Mouse (Mus musculus) mouse trophoblast stem cell (cell line): ENCODE measurements around the gene Pabpc4l.
"Not testable (repeated sequence)": the region's sequence is repeated elsewhere in the genome, so short reads cannot be mapped to it uniquely, and the experiment has no call there.

Experiments used
- in situ Hi-C, 2 experiments: fragments of 300-500 bp; cut with MseI, MboI; formaldehyde crosslinking; loops; 2 replicates in 1 of 2; 3 replicates in 1 of 2; pipeline ENCODE4 v1.15.1; 2025

The Pabpc4l gene

GRCm38 (mm10) chr3:46447481-46448265 is at the start of gene Pabpc4l:
Gene Pabpc4l (minus strand): TSS chr3:46448219.
- in situ Hi-C loops, result no loop called here

DNA sequence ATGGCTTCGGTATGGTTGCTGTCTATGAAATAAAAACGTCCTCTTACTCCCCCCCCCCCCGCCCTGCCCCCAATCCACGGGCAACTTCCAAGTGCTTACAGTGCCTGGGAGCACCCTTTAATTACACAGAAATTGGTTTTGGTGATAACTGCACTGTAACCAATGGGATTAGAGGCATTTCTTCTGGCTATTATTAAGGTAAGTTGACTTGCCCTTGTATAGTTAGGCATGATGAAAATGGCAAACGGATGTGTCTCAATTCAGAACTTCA is 42.9 kb upstream of the Pabpc4l start:
- in situ Hi-C loops, result no loop called here

DNA sequence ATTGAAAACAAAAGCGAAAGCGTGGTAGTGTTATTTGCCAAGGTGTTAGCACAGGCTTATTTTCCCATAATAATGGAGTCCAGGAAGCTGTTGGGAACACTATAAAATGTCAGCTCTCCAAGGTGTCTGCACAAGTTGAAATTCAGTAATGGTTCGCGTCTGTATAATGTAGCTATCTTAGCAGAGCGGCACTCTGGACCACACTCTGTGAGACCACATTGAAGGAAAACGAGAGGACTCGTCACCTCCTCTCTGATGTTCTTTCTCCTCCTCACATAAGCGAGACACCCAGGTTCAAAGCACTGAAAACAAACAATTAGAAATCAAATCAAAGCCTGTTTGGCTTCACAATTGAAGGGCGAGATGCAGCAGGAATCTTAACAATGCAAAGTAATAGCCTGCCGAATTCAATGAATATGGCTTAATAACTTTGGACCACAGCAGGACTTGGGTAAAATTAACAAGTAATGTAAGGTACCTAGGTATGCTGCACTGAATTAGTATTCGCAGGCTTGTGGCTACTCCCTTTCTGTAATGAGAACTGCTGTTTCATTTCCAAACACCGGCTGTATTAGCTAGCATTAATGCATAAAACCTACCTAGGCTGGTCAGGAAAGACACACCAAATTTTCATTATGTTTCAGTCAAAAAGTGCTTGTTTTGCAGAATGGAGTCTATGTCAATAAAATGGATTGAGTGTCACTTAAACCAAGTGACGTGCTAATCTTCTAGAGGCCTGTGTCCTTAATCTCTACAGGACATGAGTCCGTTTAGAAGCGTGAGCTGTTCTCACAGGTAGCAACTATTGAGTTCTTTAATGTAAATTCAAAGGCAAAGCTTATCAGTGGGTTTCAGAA is 42.3 kb upstream of the Pabpc4l start:
- in situ Hi-C loops, result no loop called here

- in situ Hi-C loops, result not testable (repeated sequence)
Observed at GRCm38 (mm10) chr3:46486091-46486490, 38.1 kb upstream of the Pabpc4l start.

GRCm38 (mm10) chr3:46448266-46448532 is 180 bp upstream of the Pabpc4l start:
- in situ Hi-C loops, result no loop called here

DNA sequence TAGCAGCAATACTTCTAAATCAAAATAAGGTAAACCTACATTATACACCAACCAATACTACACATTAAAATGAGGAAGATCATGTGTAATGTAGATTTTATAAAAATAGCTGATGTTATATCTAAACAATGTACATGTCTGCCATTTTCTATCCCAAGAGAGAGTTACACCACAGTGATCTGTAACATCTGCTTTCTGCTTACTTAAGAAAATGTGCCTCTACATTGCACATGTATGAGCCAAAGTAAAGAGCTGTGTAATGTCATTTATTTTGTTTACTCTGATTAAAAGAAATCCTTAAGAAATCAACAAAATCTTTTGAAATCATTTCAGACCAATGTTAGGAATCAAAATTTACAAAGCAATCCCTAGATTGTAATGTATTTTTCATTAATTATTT is 16.6 kb downstream of the Pabpc4l start:
- in situ Hi-C loops, result no loop called here
